Mouse (Mus musculus): Measurements from ENCODE around the gene Mrps18c. TPM values are rescaled to one million over a fixed set of nuclear protein-coding genes. Genes with fewer than 3 reads are reported as not detected.

Mrps18c gene
- polyA plus RNA-seq, 1 experiment = 16.5 TPM

- Histone ChIP-seq H3K4me3 (replicated peaks; ENCODE audit: extremely low read depth, low read depth, low read length) (no peak overlapping the region), H3K4me1 (ENCODE audit: control insufficient read depth, insufficient read depth, low read length) (no peaks in the 10 kb centered on the region)
- no peak for TF ChIP-seq CTCF (IDR thresholded peaks at IDR 0.05; ENCODE audit: insufficient read depth, low read length)
- no peak for TF ChIP-seq POLR2A (IDR thresholded peaks at IDR 0.05; ENCODE audit: borderline replicate concordance, extremely low read depth, low read depth, low read length)
- WGBS = 79% methylated on average over 13 of the region's 13 CpGs
- DNase-seq = no peak
Measured at GRCm38 (mm10) chr5:100775778-100776404, 22.5 kb upstream of the Mrps18c start.

GRCm38 (mm10) chr5:100776900-100777299 is 21.5 kb upstream of the Mrps18c start:
- no peak overlapping the region for H3K4me3 ChIP-seq (replicated peaks; ENCODE audit: extremely low read depth, low read depth, low read length)
- no peaks in the 10 kb centered on the region for H3K4me1 ChIP-seq (ENCODE audit: control insufficient read depth, insufficient read depth, low read length)
- DNase-seq = no peak
- WGBS = 74% methylated on average over 5 of the region's 5 CpGs
- TF ChIP-seq CTCF (IDR thresholded peaks at IDR 0.05; ENCODE audit: insufficient read depth, low read length) (no peak), POLR2A (IDR thresholded peaks at IDR 0.05; ENCODE audit: borderline replicate concordance, extremely low read depth, low read depth, low read length) (no peak)

- WGBS = 93% methylated on average over 13 of the region's 13 CpGs
- no peak for TF ChIP-seq POLR2A (IDR thresholded peaks at IDR 0.05; ENCODE audit: borderline replicate concordance, extremely low read depth, low read depth, low read length)
- no peak for TF ChIP-seq CTCF (IDR thresholded peaks at IDR 0.05; ENCODE audit: insufficient read depth, low read length)
- no peak overlapping the region for H3K4me3 ChIP-seq (replicated peaks; ENCODE audit: extremely low read depth, low read depth, low read length)
- DNase-seq = no peak
- H3K4me1 ChIP-seq (ENCODE audit: control insufficient read depth, insufficient read depth, low read length) = no peaks in the 10 kb centered on the region
Measured at GRCm38 (mm10) chr5:100779002-100779401, 19.4 kb upstream of the Mrps18c start.

- Histone ChIP-seq H3K4me3 (replicated peaks; ENCODE audit: extremely low read depth, low read depth, low read length) (no peak overlapping the region), H3K4me1 (ENCODE audit: control insufficient read depth, insufficient read depth, low read length) (no peaks in the 10 kb centered on the region)
- 90% methylated on average over 9 of the region's 9 CpGs for WGBS
- DNase-seq = no peak
- TF ChIP-seq POLR2A (IDR thresholded peaks at IDR 0.05; ENCODE audit: borderline replicate concordance, extremely low read depth, low read depth, low read length) = no peak
- TF ChIP-seq CTCF (IDR thresholded peaks at IDR 0.05; ENCODE audit: insufficient read depth, low read length) = no peak
Measured at GRCm38 (mm10) chr5:100787527-100787926, 10.9 kb upstream of the Mrps18c start.

GRCm38 (mm10) chr5:100792261-100792660 is 6.2 kb upstream of the Mrps18c start:
- DNase-seq = no peak
- Histone ChIP-seq H3K4me3 (replicated peaks; ENCODE audit: extremely low read depth, low read depth, low read length) (no peak overlapping the region), H3K4me1 (ENCODE audit: control insufficient read depth, insufficient read depth, low read length) (no peaks in the 10 kb centered on the region)
- 88% methylated on average over 7 of the region's 7 CpGs for WGBS
- TF ChIP-seq POLR2A (IDR thresholded peaks at IDR 0.05; ENCODE audit: borderline replicate concordance, extremely low read depth, low read depth, low read length) (no peak), CTCF (IDR thresholded peaks at IDR 0.05; ENCODE audit: insufficient read depth, low read length) (no peak)

- TF ChIP-seq POLR2A (IDR thresholded peaks at IDR 0.05; ENCODE audit: borderline replicate concordance, extremely low read depth, low read depth, low read length) (no peak), CTCF (IDR thresholded peaks at IDR 0.05; ENCODE audit: insufficient read depth, low read length) (no peak)
- 77% methylated on average over 5 of the region's 5 CpGs for WGBS
- Histone ChIP-seq H3K4me3 (replicated peaks; ENCODE audit: extremely low read depth, low read depth, low read length) (no peak overlapping the region), H3K4me1 (ENCODE audit: control insufficient read depth, insufficient read depth, low read length) (no peaks in the 10 kb centered on the region)
- DNase-seq = no peak
Measured at GRCm38 (mm10) chr5:100794084-100794483, 4.3 kb upstream of the Mrps18c start.

- H3K4me3 ChIP-seq (replicated peaks; ENCODE audit: extremely low read depth, low read depth, low read length) = no peak overlapping the region
- DNase-seq = no peak
- WGBS = 46% methylated on average over 4 of the region's 4 CpGs
Measured at GRCm38 (mm10) chr5:100818341-100818740, 19.9 kb downstream of the Mrps18c start.

GRCm38 (mm10) chr5:100819568-100820480 is 21.4 kb downstream of the Mrps18c start:
- no peak for DNase-seq
- Histone ChIP-seq H3K4me1 (ENCODE audit: control insufficient read depth, insufficient read depth, low read length) (no peaks in the 10 kb centered on the region), H3K4me3 (replicated peaks; ENCODE audit: extremely low read depth, low read depth, low read length) (peak overlapping the region; percentile 87)
- WGBS = 27% methylated on average over 16 of the region's 16 CpGs
- no peak for TF ChIP-seq CTCF (IDR thresholded peaks at IDR 0.05; ENCODE audit: insufficient read depth, low read length)
- TF ChIP-seq POLR2A (IDR thresholded peaks at IDR 0.05; ENCODE audit: borderline replicate concordance, extremely low read depth, low read depth, low read length) = no peak

More at GRCm38 (mm10) chr5:100818341-100818740, 19.9 kb downstream of the Mrps18c start:
- TF ChIP-seq POLR2A (IDR thresholded peaks at IDR 0.05; ENCODE audit: borderline replicate concordance, extremely low read depth, low read depth, low read length) (no peak), CTCF (IDR thresholded peaks at IDR 0.05; ENCODE audit: insufficient read depth, low read length) (no peak)
- H3K4me1 ChIP-seq (ENCODE audit: control insufficient read depth, insufficient read depth, low read length) = no peaks in the 10 kb centered on the region

- WGBS = under 1% methylated on average over 63 of the region's 63 CpGs
- TF ChIP-seq POLR2A (IDR thresholded peaks at IDR 0.05; ENCODE audit: borderline replicate concordance, extremely low read depth, low read depth, low read length) (peak; percentile 77; the same call in 1 of the 2 replicates), CTCF (IDR thresholded peaks at IDR 0.05; ENCODE audit: insufficient read depth, low read length) (no peak)
- peak; percentile 84 for DNase-seq
- H3K4me3 ChIP-seq (replicated peaks; ENCODE audit: extremely low read depth, low read depth, low read length) = peak within 1 kb of the TSS; percentile 87
- no peaks in the 10 kb centered on the region for H3K4me1 ChIP-seq (ENCODE audit: control insufficient read depth, insufficient read depth, low read length)
Measured at GRCm38 (mm10) chr5:100820483-100821184, 22.2 kb downstream of the Mrps18c start, which contains the start of gene Abraxas1. Abraxas1 (minus strand) TSS chr5:100820965.
